Mouse (Mus musculus): ENCODE measurements around the gene Pla2g3.
A peak's percentile ranks its signal among the peaks of the same experiment; 100 is the strongest.

Gene Pla2g3

GRCm38 (mm10) chr11:3492748-3493147, 4.7 kb downstream of the Pla2g3 start:
- no peak for DNase-seq (ENCODE audit: low spot score in 2 of 2)

- no peak for DNase-seq (ENCODE audit: low spot score in 2 of 2)
Measured at GRCm38 (mm10) chr11:3494857-3495256, 6.8 kb downstream of the Pla2g3 start.

- DNase-seq (ENCODE audit: low spot score in 2 of 2) = no peak
Measured at GRCm38 (mm10) chr11:3495496-3495895, 7.4 kb downstream of the Pla2g3 start.

- no peak for DNase-seq (ENCODE audit: low spot score in 2 of 2)
Measured at GRCm38 (mm10) chr11:3496756-3497155, 8.7 kb downstream of the Pla2g3 start.

GRCm38 (mm10) chr11:3497296-3497695, 9.2 kb downstream of the Pla2g3 start:
- DNase-seq (ENCODE audit: low spot score in 2 of 2) = no peak

- no peak for DNase-seq (ENCODE audit: low spot score in 2 of 2)
Measured at GRCm38 (mm10) chr11:3502057-3502456, 14.0 kb downstream of the Pla2g3 start.

- no peak for DNase-seq (ENCODE audit: low spot score in 2 of 2)
Measured at GRCm38 (mm10) chr11:3502459-3503072, 14.5 kb downstream of the Pla2g3 start.

GRCm38 (mm10) chr11:3503755-3504693, 15.9 kb downstream of the Pla2g3 start:
- DNase-seq (ENCODE audit: low spot score in 2 of 2) = no peak

GRCm38 (mm10) chr11:3508226-3508625, 20.1 kb downstream of the Pla2g3 start:
- DNase-seq (ENCODE audit: low spot score in 2 of 2) = peak in 1 of 2 experiments; percentile 70

- no peak for DNase-seq (ENCODE audit: low spot score in 2 of 2)
Measured at GRCm38 (mm10) chr11:3509181-3510085, 21.3 kb downstream of the Pla2g3 start.

- no peak for DNase-seq (ENCODE audit: low spot score in 2 of 2)
Measured at GRCm38 (mm10) chr11:3510321-3510720, 22.2 kb downstream of the Pla2g3 start.

GRCm38 (mm10) chr11:3513291-3513690, 25.2 kb downstream of the Pla2g3 start:
- no peak for DNase-seq (ENCODE audit: low spot score in 2 of 2)

- DNase-seq (ENCODE audit: low spot score in 2 of 2) = peak; percentile 86 to 93
Measured at GRCm38 (mm10) chr11:3514529-3515054, 26.5 kb downstream of the Pla2g3 start, which contains the start of gene Selenom. Gene Selenom (plus strand): TSS chr11:3514684.

- DNase-seq (ENCODE audit: low spot score in 2 of 2) = no peak
Measured at GRCm38 (mm10) chr11:3515216-3515615, 27.1 kb downstream of the Pla2g3 start.

- DNase-seq (ENCODE audit: low spot score in 2 of 2) = no peak
Measured at GRCm38 (mm10) chr11:3515637-3516036, 27.6 kb downstream of the Pla2g3 start.

GRCm38 (mm10) chr11:3516121-3516520, 28.0 kb downstream of the Pla2g3 start:
- DNase-seq (ENCODE audit: low spot score in 2 of 2) = no peak

GRCm38 (mm10) chr11:3516859-3517845, 29.1 kb downstream of the Pla2g3 start:
- DNase-seq (ENCODE audit: low spot score in 2 of 2) = no peak

- DNase-seq (ENCODE audit: low spot score in 2 of 2) = no peak
Measured at GRCm38 (mm10) chr11:3517846-3518732, 30.0 kb downstream of the Pla2g3 start.

- no peak for DNase-seq (ENCODE audit: low spot score in 2 of 2)
Measured at GRCm38 (mm10) chr11:3519051-3519726, 31.1 kb downstream of the Pla2g3 start.

Data from left cerebral cortex, adult 9 months (tissue).